Mouse (Mus musculus): ENCODE measurements around the gene Car15. TPM values are rescaled to one million over a fixed set of nuclear protein-coding genes. Genes with fewer than 3 reads are reported as not detected.

Gene Car15
- polyA plus RNA-seq, 1 experiment from 2014 or later, result 4.5 TPM

- Histone ChIP-seq H3K4me3 (ENCODE audit: low read length) (no peak overlapping the region), H3K9me3 (ENCODE audit: control insufficient read depth, low read length) (no peaks in the 10 kb centered on the region), H3K4me2 (ENCODE audit: low read depth, low read length) (no peak overlapping the region), H3K36me3 (ENCODE audit: control insufficient read depth, insufficient read depth, low read length) (peaks cover 29% of the 10 kb centered on the region), H3K27me3 (ENCODE audit: control insufficient read depth, insufficient read depth, low read depth, low read length) (no peaks in the 10 kb centered on the region), H3K27ac (ENCODE audit: low read length) (no peak overlapping the region), H3K4me1 (replicated peaks; ENCODE audit: control insufficient read depth, insufficient read depth, low read length) (no peaks in the 10 kb centered on the region), H3K9ac (ENCODE audit: low read length) (no peak overlapping the region)
- 57% methylated on average over 3 of the region's 3 CpGs for WGBS
- ATAC-seq (ENCODE audit: low read depth), result no peak; the same call in 1 of the 2 replicates
Measured at GRCm38 (mm10) chr16:17785337-17785736, 52.8 kb downstream of the Car15 start.

Other genes starting within 250 kb of the Car15 start
- 33.2 and 34.3 TPM in 2 replicates for gene Smpd4, start 219.0 kb downstream of the Car15 start, polyA plus RNA-seq (2015; fragmentation: Nextera tagmentation; extraction: Ambion mirVana)
- gene Ccdc74a, start 191.9 kb downstream of the Car15 start, polyA plus RNA-seq (2015; fragmentation: Nextera tagmentation; extraction: Ambion mirVana), result 8.8 and 9.1 TPM in 2 replicates
- 46.0 and 47.1 TPM in 2 replicates for gene Med15, start 105.5 kb downstream of the Car15 start, polyA plus RNA-seq (2015; fragmentation: Nextera tagmentation; extraction: Ambion mirVana)
- gene Klhl22, start 78.7 kb downstream of the Car15 start, polyA plus RNA-seq (2015; fragmentation: Nextera tagmentation; extraction: Ambion mirVana), result 59.0 and 62.8 TPM in 2 replicates
- 12.4 and 13.9 TPM in 2 replicates for gene Scarf2, start 41.1 kb downstream of the Car15 start, polyA plus RNA-seq (2015; fragmentation: Nextera tagmentation; extraction: Ambion mirVana)
- not detected in 2 replicates for gene B830017H08Rik, start 5.2 kb downstream of the Car15 start, polyA plus RNA-seq (2015; fragmentation: Nextera tagmentation; extraction: Ambion mirVana)
- 0.29 and 0.33 TPM in 2 replicates for gene Gm20518, start 53.3 kb upstream of the Car15 start, polyA plus RNA-seq (2015; fragmentation: Nextera tagmentation; extraction: Ambion mirVana)
- gene Tssk1, start 55.9 kb upstream of the Car15 start, polyA plus RNA-seq (2015; fragmentation: Nextera tagmentation; extraction: Ambion mirVana), result 0.08 TPM in 1 of 2 replicates, not detected in the other
- gene Dgcr2, start 60.2 kb upstream of the Car15 start, polyA plus RNA-seq (2015; fragmentation: Nextera tagmentation; extraction: Ambion mirVana), result 87.9 and 89.2 TPM in 2 replicates
- not detected in 2 replicates for gene Tssk2, start 60.3 kb upstream of the Car15 start, polyA plus RNA-seq (2015; fragmentation: Nextera tagmentation; extraction: Ambion mirVana)
- 39.9 and 42.0 TPM in 2 replicates for gene Ess2, start 73.0 kb upstream of the Car15 start, polyA plus RNA-seq (2015; fragmentation: Nextera tagmentation; extraction: Ambion mirVana)
- not detected in 2 replicates for gene Gsc2, start 76.7 kb upstream of the Car15 start, polyA plus RNA-seq (2015; fragmentation: Nextera tagmentation; extraction: Ambion mirVana)
- 64.3 and 68.8 TPM in 2 replicates for gene Slc25a1, start 89.9 kb upstream of the Car15 start, polyA plus RNA-seq (2015; fragmentation: Nextera tagmentation; extraction: Ambion mirVana)
- not detected in 2 replicates for gene Vpreb2, start 142.1 kb upstream of the Car15 start, polyA plus RNA-seq (2015; fragmentation: Nextera tagmentation; extraction: Ambion mirVana)
- 78.5 and 79.2 TPM in 2 replicates for gene Dgcr6, start 214.5 kb upstream of the Car15 start, polyA plus RNA-seq (2015; fragmentation: Nextera tagmentation; extraction: Ambion mirVana)